Mouse (Mus musculus) urinary bladder, postnatal 0 days (tissue): ENCODE data around the gene Gbp9. TPM values are rescaled to one million over a fixed set of nuclear protein-coding genes. Genes with fewer than 3 reads are reported as not detected.

Experiments used
- polyA plus RNA-seq: library from polyadenylated mRNA; unstranded; fragments of >200 nt; fragmentation: Nextera tagmentation; extraction: Ambion mirVana; gene quantifications from 2 replicates; pipeline ENCODE4 v1.2.1, GENCODE M21; 2015

Gbp9 gene
- polyA plus RNA-seq: 1.8 and 2.0 TPM in 2 replicates

GRCm38 (mm10) chr5:105139409-105140088 lies at the start of gene Gbp9, which contains the start of the genes Gbp8 and Gbp4:
Gene Gbp9 (minus strand): TSS chr5:105139539.
Gene Gbp8 (minus strand): TSS chr5:105139540.
Gene Gbp4 (minus strand): TSS chr5:105139586.

Other genes starting within 250 kb of the Gbp9 start
- gene Abcg3, start 156.8 kb downstream of the Gbp9 start, polyA plus RNA-seq: 0.40 and 0.73 TPM in 2 replicates
- gene Gbp8, start within 50 bp of the Gbp9 start, polyA plus RNA-seq: 0.30 and 0.51 TPM in 2 replicates
- 0.43 and 0.53 TPM in 2 replicates for gene Gbp4, start within 50 bp of the Gbp9 start, polyA plus RNA-seq
- not detected in 2 replicates for gene Gbp10, start 100.0 kb upstream of the Gbp9 start, polyA plus RNA-seq
- not detected in 2 replicates for gene Gm43302, start 154.2 kb upstream of the Gbp9 start, polyA plus RNA-seq
- 0.73 and 1.0 TPM in 2 replicates for gene Gbp6, start 154.2 kb upstream of the Gbp9 start, polyA plus RNA-seq